Mouse (Mus musculus) hindbrain, embryonic 13.5 days (tissue): ENCODE data around the gene Bcar1. TPM values are rescaled to one million over a fixed set of nuclear protein-coding genes. Genes with fewer than 3 reads are reported as not detected.
A peak's percentile ranks its signal among the peaks of the same experiment; 100 is the strongest.

Experiments
- ATAC-seq: fragments of 200-750 bp; cut with Nextera tagmentation; 2 replicates; pipeline ENCODE4 v1.8.0; 2017; ENCODE audit warnings: moderate TSS enrichment; ENCODE audit not compliant: low FRiP score
- H3K27ac ChIP-seq: fragments of 300-500 bp; sonication (generic); 2 replicates; pipeline ENCODE4 v1.5.1; 2015; ENCODE audit warnings: inconsistent platforms, mild to moderate bottlenecking, moderate library complexity
- H3K27me3 ChIP-seq: fragments of 300-500 bp; sonication (generic); 2 replicates; pipeline ENCODE4 v1.6.1; 2015; ENCODE audit warnings: mild to moderate bottlenecking, inconsistent platforms
- H3K36me3 ChIP-seq: fragments of 300-500 bp; sonication (generic); 2 replicates; pipeline ENCODE4 v1.6.1; 2015; ENCODE audit warnings: mild to moderate bottlenecking, inconsistent platforms
- H3K4me1 ChIP-seq: fragments of 300-500 bp; sonication (generic); replicated peaks from 2 replicates; pipeline ENCODE4 v1.6.1; 2015; ENCODE audit warnings: inconsistent platforms
- H3K4me2 ChIP-seq: fragments of 300-500 bp; sonication (generic); 2 replicates; pipeline ENCODE4 v1.6.1; 2015; ENCODE audit warnings: inconsistent platforms, mild to moderate bottlenecking, moderate library complexity
- H3K4me3 ChIP-seq: fragments of 300-500 bp; sonication (generic); 2 replicates; pipeline ENCODE4 v1.5.1; 2015; ENCODE audit warnings: mild to moderate bottlenecking, inconsistent platforms
- H3K9ac ChIP-seq: fragments of 300-500 bp; sonication (generic); 2 replicates; pipeline ENCODE4 v1.6.1; 2015; ENCODE audit warnings: mild to moderate bottlenecking, inconsistent platforms
- H3K9me3 ChIP-seq: fragments of 300-500 bp; sonication (generic); 2 replicates; pipeline ENCODE4 v1.6.1; 2016; ENCODE audit warnings: inconsistent platforms
- WGBS: fragments of 180-500 bp; shearing (Covaris S2); methylation state at CpG from one replicate; pipeline ENCODE4 v1.1.7; 2015; 5-methylcytosine and 5-hydroxymethylcytosine counted together
- polyA plus RNA-seq: library from polyadenylated mRNA; unstranded; fragments of >200 nt; fragmentation: Nextera tagmentation; extraction: Ambion mirVana; gene quantifications from 2 replicates; pipeline ENCODE4 v1.2.1, GENCODE M21; 2015

Bcar1 gene
- polyA plus RNA-seq, 1 experiment from 2014 or later = 55.4 TPM

DNA sequence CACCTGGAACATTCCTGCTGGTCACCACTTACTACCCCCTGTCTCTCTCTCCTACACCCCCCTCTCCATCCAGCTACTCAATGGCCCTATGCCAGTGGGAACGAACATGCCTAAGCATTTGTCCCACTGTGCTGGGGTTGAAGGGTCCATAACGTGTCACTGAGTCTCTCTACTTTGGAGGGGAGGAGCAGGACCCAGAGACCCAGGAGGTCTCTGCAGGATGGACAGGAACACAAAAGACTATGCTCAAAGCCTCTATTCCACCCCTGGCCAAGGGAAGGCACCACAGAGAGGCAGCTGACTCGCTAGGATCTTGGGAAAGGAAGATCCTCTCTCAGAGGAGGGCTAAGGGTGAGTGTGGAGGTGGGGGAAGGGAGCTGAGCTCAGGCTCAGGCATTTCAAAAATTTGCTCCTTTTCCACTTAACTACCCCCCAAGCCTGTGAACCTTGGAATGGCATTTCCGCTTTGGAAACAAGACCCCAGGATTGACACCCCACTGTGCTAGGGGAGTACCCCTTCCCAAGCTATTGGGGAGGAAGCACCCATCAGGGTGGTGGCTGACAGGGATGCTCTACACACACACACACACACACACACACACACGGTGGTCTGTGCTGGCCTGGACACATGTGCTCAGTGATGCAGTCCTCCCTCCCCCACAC lies 9.9 kb downstream of the Bcar1 start:
- Histone ChIP-seq H3K4me3 (no peak overlapping the region), H3K9ac (peak overlapping the region; percentile 94), H3K4me2 (peak overlapping the region; percentile 8; the same call in 1 of the 2 replicates), H3K27me3 (no peaks in the 10 kb centered on the region), H3K4me1 (peaks cover 96% of the 10 kb centered on the region), H3K9me3 (no peaks in the 10 kb centered on the region), H3K36me3 (no peaks in the 10 kb centered on the region), H3K27ac (peak overlapping the region; percentile 90)
- 8% methylated on average over 5 of the region's 5 CpGs for WGBS
- ATAC-seq = no peak

DNA sequence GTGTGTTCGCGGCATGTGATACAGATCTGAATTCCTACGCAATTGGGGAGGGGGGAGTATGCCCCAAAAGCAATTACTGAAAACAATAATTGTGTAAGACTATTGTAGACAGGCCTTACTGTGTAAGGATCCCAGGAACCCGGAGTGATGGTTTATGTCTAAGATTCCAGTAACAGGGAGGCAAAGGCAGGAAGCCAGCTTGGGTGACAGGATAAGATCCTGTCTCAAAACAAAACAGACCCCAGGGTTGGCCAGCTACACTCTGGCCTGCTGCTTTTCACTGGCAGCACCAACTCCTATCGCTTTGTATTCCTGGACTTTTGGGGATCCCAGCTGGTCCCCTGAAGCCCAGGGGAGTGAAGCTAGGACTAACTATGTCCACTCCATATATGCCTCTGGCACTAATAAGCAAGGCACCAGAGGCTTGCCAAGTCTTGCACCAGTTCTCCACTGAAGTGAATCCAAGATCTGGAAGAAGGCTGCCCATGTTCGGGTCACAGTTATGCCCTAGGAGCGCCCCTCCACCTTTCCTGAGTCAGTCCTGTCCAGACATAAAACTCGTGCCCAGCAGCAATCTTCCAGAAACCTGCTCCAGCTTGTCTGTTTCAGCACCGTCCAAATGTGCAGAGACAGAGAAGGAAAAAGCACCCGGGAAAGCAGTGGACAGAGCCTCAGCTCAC lies 11.1 kb downstream of the Bcar1 start:
- Histone ChIP-seq H3K4me3 (peak overlapping the region; percentile 73), H3K9me3 (no peaks in the 10 kb centered on the region), H3K4me2 (peak overlapping the region; percentile 83), H3K27me3 (no peaks in the 10 kb centered on the region), H3K36me3 (no peaks in the 10 kb centered on the region), H3K4me1 (peaks cover 96% of the 10 kb centered on the region), H3K9ac (peak overlapping the region; percentile 94), H3K27ac (peak overlapping the region; percentile 90)
- no peak; the same call in 1 of the 2 replicates for ATAC-seq
- WGBS = 25% methylated on average over 10 of the region's 10 CpGs

DNA sequence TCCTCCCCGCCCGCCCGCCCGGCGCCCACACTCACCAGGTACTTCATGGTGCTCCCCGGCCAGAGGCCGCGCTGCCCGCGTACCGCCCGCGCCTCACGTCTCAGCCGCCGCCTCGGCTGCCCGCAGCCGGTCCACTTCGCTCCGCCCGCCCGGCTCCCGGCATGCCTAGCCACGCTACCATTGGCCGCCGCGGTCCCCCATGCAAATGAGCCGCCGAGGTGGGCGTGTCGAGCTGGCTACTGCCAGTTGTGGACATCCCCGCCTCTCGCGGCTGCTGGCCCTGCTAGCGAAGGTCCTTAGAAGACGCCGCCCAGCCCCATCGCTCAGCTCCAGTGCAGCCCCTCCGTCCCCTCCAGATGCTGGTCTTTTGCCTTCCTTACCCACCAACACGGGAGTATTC lies 11.6 kb downstream of the Bcar1 start:
- H3K4me1 ChIP-seq = peaks cover 96% of the 10 kb centered on the region
- peak overlapping the region; percentile 83 for H3K4me2 ChIP-seq
- ATAC-seq = peak; percentile 92
- H3K27me3 ChIP-seq = no peaks in the 10 kb centered on the region
- WGBS = 0% methylated on average over 22 of the region's 41 CpGs
- H3K9me3 ChIP-seq = no peaks in the 10 kb centered on the region
- H3K4me3 ChIP-seq = peak overlapping the region; percentile 73
- peak overlapping the region; percentile 94 for H3K9ac ChIP-seq
- H3K36me3 ChIP-seq = no peaks in the 10 kb centered on the region
- H3K27ac ChIP-seq = peak overlapping the region; percentile 90

DNA sequence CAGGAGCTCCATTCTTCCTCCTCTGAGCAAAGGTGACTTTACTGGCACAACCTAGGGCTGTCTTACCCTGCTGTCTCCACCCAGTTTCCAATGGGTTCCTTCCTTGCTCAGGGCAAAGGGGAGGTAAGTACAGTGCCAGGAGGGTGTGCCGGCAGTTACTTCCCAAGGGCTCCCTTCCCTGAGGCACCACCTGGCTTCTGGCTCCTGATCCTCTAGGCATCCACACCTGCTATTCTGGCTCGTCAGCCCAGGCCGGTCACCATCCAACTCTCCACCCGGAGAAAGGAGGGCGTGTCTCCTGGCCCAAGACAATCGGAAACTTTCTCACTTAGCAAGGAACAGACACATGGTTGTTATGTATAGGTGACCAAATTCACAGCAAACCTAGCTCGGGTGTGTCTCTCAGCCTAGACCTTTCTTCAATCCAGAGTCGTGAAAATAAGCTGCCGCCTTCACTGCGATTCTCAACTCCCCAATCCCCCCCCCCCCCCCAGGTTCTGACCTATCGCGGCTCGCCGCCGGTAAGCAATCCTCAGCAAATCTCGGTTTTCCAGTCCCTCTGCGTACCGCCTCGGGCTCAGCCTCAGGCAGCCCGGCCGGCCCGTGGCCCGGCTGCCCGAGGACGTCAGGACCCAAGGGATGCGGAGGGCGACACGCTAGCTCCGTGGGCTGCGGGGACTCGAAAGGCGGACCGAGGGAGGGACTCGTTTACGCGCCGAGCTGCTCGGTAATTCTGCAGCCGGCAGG lies 12.2 kb downstream of the Bcar1 start:
- peak; percentile 44 for ATAC-seq
- H3K9ac ChIP-seq = peak overlapping the region; percentile 94
- H3K27me3 ChIP-seq = no peaks in the 10 kb centered on the region
- WGBS = 2% methylated on average over 38 of the region's 39 CpGs
- no peaks in the 10 kb centered on the region for H3K9me3 ChIP-seq
- H3K36me3 ChIP-seq = no peaks in the 10 kb centered on the region
- peak overlapping the region; percentile 83 for H3K4me2 ChIP-seq
- peaks cover 96% of the 10 kb centered on the region for H3K4me1 ChIP-seq
- peak overlapping the region; percentile 73 for H3K4me3 ChIP-seq
- peak overlapping the region; percentile 90 for H3K27ac ChIP-seq

DNA sequence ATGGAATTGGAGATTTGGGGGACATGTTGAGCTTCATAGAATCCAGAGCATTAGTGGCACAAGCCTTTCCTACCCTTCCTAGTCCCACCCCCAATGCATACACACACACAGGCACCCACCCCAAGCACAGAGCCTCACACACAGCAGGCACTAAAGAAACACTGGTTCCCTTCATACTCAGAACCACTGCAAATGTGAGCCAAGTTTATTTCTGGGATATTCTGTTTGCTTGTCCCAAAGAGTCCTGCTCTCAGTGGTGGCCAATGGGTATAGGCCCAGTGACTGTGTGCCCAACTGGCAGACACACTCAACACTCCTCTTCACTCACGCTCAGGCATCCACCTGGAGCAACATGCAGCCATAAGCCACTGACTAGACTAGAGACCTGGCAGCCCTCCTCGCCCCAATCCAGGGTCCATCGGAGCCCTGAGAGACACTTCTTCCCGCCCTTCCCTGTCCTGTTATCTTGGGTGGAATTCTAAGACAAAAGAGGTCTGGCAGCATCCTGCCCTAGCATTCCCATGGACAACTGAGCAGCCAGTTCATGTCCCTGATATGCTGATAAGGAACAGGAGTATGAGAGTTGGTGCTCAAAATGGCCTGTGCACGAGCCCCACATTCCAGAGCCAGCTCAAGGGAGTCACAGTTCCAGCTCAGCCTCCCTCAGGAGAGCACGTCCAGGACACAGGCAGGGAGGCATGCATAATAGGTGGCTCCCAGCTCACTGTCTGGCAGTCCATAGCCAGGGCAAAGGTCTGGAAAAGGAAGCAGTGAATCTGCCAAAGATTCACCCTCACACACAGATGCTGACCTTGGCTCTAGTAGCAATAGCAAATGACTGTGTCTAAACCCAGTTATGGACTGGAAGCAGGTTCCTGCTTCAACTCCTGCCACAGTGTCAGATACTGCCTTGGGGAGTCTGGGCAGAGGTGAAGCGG lies 14.1 kb downstream of the Bcar1 start:
- Histone ChIP-seq H3K27ac (no peak overlapping the region), H3K4me3 (no peak overlapping the region), H3K9ac (peak overlapping the region; percentile 94), H3K36me3 (no peaks in the 10 kb centered on the region), H3K27me3 (no peaks in the 10 kb centered on the region), H3K4me1 (peaks cover 90% of the 10 kb centered on the region), H3K4me2 (no peak overlapping the region; the same call in 1 of the 2 replicates), H3K9me3 (no peaks in the 10 kb centered on the region)
- 65% methylated on average over 7 of the region's 7 CpGs for WGBS
- no peak for ATAC-seq

DNA sequence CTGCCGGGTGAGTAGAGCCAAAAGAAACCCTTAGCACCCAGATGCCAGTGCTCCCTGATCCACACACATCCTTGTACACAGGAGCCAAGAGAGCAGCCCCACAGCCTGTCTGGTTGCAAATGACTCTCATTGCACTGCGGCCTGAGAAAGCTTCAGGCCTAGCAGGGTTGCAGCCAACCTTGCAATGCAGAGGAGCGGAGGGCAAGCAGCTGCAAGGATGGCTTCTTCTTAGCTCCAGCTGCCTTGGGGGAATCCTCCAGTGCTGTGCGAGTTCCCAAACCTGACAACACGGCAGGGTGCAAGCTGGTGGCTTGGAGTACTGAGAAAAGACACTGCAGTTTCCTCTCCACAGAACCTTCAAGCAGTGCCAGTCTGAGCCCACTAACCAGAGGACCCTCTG lies 15.1 kb downstream of the Bcar1 start:
- Histone ChIP-seq H3K4me1 (peaks cover 82% of the 10 kb centered on the region), H3K36me3 (no peaks in the 10 kb centered on the region), H3K4me2 (no peak overlapping the region), H3K9ac (peak overlapping the region; percentile 21; the same call in 1 of the 2 replicates), H3K27me3 (no peaks in the 10 kb centered on the region), H3K27ac (no peak overlapping the region), H3K9me3 (no peaks in the 10 kb centered on the region), H3K4me3 (no peak overlapping the region)
- 71% methylated on average over 5 of the region's 5 CpGs for WGBS
- no peak for ATAC-seq

DNA sequence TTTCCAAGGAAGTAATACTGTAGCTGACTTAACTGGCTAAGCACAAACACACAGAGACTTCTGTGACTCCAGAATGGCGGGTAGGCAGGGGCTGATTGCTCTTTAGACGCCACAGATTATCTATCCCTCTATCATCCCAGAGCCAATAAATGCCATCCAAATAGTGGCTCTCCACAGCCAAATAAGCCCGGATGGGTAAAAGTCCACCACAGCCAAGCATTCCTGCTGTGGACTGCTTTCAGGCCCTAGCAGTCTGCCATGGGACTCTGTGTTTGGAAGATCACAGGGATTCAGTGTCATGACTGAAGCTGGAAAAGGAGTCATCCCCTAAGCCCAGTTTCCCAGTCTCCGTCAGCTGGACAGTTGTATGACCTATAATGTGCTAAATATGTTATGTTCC lies 16.1 kb downstream of the Bcar1 start:
- no peaks in the 10 kb centered on the region for H3K9me3 ChIP-seq
- H3K4me1 ChIP-seq = peaks cover 75% of the 10 kb centered on the region
- no peak for ATAC-seq
- H3K36me3 ChIP-seq = no peaks in the 10 kb centered on the region
- no peak overlapping the region for H3K4me3 ChIP-seq
- H3K4me2 ChIP-seq = no peak overlapping the region
- H3K27me3 ChIP-seq = no peaks in the 10 kb centered on the region
- no peak overlapping the region for H3K27ac ChIP-seq
- 88% methylated on average over 4 of the region's 4 CpGs for WGBS
- H3K9ac ChIP-seq = no peak overlapping the region

DNA sequence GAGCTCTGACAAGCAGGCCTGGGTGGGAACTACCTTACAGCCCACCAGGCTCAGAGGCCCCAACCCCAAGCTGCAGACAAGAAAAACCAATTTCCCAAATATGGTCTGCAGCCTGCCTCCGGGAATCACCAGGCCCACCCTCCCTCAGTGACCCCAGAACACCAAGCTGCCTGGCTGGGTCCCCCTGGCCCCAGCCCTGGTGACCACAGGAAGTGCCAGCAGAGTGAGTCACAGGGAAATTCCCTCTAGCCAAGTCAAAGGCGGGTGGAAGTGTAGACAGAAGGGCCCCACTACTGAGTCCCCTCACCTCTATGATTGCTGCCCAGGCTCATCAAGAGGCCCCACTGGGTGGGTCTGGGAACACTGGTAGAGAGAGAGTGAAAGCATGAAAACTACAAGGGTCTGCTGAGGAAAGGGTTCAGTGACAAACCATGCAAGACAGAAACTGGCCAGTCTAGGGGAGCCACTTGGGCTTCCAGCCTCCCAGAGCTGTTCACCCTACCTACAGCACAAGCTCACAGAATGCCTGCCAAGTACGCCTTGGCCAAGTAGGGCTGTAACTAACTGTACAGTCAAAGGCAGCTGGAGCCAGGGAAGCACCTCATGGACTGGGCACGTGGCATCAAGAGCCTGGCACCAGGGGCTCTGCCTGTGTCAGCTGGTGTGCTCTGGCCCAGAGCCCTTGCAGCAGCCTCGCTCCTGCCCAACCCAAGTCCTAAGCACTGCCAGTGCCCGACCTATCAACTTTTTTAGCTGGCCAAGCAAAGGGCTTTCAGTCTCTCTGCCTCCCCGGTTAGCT lies 17.3 kb downstream of the Bcar1 start:
- WGBS = 78% methylated on average over 7 of the region's 7 CpGs
- no peak overlapping the region for H3K4me2 ChIP-seq
- no peak for ATAC-seq

DNA sequence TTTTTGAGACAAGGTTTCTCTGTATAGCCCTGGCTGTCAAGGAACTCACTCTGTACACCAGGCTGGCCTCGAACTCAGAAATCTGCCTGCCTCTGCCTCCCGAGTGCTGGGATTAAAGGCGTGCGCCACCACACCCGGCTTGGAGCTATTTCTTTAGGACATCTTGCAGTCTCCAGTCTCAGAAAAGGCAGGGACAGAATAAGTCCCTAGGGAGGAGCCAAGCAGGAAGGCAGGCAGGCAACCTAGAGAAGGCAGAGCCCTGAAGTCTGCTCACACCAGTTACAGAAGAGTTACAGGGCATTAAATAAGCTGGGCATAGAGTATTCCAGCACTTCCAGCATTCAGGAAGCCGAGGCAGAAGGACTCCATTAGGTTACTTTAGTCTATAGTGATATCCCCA lies 18.3 kb downstream of the Bcar1 start:
- Histone ChIP-seq H3K9ac (no peak overlapping the region), H3K4me1 (peaks cover 64% of the 10 kb centered on the region), H3K27me3 (no peaks in the 10 kb centered on the region), H3K36me3 (peaks cover 9% of the 10 kb centered on the region), H3K27ac (no peak overlapping the region; the same call in 1 of the 2 replicates), H3K4me2 (no peak overlapping the region), H3K9me3 (no peaks in the 10 kb centered on the region), H3K4me3 (no peak overlapping the region)
- 94% methylated on average over 6 of the region's 6 CpGs for WGBS
- ATAC-seq = no peak

More for the DNA sequence above, 17.3 kb downstream of the Bcar1 start:
- 0 out of 2 replicates have a peak overlapping the region, but pooled peaks have one; percentile 24 for H3K9ac ChIP-seq
- H3K4me3 ChIP-seq = no peak overlapping the region
- peak overlapping the region; percentile 66 for H3K27ac ChIP-seq
- no peaks in the 10 kb centered on the region; the same call in 1 of the 2 replicates for H3K36me3 ChIP-seq
- H3K9me3 ChIP-seq = no peaks in the 10 kb centered on the region
- no peaks in the 10 kb centered on the region for H3K27me3 ChIP-seq
- H3K4me1 ChIP-seq = peaks cover 67% of the 10 kb centered on the region

DNA sequence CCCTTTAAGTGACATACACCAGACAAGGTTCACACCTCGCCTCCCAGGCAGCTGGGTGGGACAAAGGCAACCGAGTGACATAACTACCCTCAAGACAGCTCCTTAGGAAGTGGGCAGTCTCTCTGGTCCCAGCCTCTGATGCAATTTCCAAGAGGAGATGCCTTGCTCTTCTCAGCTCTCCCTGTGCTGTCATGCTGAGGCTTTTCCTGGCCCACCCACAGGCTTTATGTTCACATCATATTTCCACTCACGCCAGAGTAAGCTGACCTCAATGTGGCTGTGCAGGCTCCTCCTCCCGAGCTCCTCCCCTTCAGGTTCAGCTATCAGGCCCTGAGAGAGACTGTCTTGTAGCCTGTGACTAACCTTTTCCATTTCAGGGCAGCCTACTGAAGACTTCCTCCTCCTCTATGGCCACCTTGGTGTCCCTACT lies 23.5 kb downstream of the Bcar1 start:
- Histone ChIP-seq H3K27me3 (no peaks in the 10 kb centered on the region), H3K36me3 (peaks cover 34% of the 10 kb centered on the region), H3K9ac (no peak overlapping the region), H3K4me3 (no peak overlapping the region), H3K4me2 (no peak overlapping the region), H3K4me1 (peaks cover 66% of the 10 kb centered on the region), H3K27ac (peak overlapping the region; percentile 62), H3K9me3 (no peaks in the 10 kb centered on the region)
- WGBS = 75% methylated on average over 4 of the region's 4 CpGs
- no peak for ATAC-seq

DNA sequence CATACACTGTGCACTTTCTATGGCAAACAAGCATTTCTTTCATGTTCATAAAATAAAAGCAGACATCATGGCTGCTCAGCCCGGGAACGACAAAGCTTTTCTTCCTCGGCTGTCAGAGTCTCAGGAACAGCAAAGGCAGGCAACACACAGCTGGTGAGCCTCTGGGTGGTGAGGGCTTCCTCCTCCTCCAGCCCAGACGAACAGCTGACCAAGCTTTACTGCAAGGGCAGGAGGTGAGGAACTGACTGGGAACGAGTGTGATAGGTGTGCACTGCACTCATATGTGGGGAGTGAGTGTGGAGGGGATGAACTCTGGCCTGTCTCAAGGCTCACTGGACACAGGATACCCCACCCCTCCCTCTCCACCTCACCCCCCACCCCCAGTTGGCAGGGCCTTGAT lies 24.7 kb downstream of the Bcar1 start:
- Histone ChIP-seq H3K27ac (peak overlapping the region; percentile 99), H3K9ac (peak overlapping the region; percentile 25; the same call in 1 of the 2 replicates), H3K4me1 (peaks cover 68% of the 10 kb centered on the region), H3K9me3 (no peaks in the 10 kb centered on the region), H3K27me3 (no peaks in the 10 kb centered on the region), H3K4me2 (no peak overlapping the region), H3K4me3 (no peak overlapping the region), H3K36me3 (peaks cover 45% of the 10 kb centered on the region)
- ATAC-seq = no peak
- 40% methylated on average over 5 of the region's 5 CpGs for WGBS
